Mouse (Mus musculus) layer of hippocampus, postnatal 10 days (tissue): Measurements from ENCODE around the gene Elf1. TPM values are rescaled to one million over a fixed set of nuclear protein-coding genes. Genes with fewer than 3 reads are reported as not detected.

Experiments
- DNase-seq, 2 experiments: peaks; one replicate each; pipeline ENCODE4 v3.0.0; 2021; ENCODE audit warnings: low spot score in 2 of 2
- microRNA-seq, 2 experiments: library from miRNA; unstranded; fragments of <30 nt; microRNA quantifications; one replicate each; pipeline ENCODE4 v1.2.0; 2021
- total RNA-seq, 2 experiments: library from RNA; stranded (reverse); gene quantifications; 2 replicates each; pipeline ENCODE4 v1.2.3; 2021

Gene Elf1
- total RNA-seq, 2 experiments from 2014 or later = 6.0 to 6.1 TPM

DNA sequence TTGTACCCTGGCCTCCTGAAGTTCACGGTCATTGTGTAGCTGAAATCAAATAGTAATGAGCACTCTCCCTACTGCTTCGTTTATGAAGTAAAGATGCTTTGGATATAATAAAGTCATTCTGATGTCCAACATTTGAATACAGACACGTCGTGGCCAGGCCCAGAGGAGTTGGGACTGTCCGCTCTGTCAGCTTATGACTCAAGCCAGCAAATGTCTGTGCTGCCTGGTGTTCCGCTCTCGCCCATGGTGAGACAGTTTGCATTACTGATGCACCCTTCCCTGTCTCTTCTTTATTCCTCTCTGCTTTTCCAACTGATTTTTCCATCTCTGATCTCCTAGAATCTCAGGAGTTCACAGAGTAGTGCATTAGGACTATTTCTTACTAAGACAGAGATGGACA lies 138.8 kb downstream of the Elf1 start:
- no peak for DNase-seq

DNA sequence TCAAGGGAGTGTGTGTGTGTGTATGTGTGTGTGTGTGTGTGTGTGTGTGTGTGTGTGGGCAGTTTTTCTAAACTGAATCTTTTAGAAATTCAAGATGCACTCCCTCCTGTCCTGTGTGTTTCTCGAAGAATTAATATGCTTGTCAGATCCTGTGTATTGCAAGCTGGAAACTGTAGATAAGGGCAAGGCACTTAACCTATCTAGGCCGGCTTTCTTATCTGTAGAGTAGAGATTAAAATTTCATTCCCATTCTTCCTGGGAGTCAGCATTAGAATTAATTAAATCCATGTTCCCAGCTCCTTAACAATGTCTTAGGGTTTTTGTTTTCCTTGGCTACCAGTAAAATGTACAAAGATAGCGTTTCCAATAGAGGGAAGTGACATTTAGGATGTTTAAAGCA lies 140.1 kb downstream of the Elf1 start:
- no peak for DNase-seq

Small RNAs within 50 kb of the gene (microRNA-seq; reads per million reads assigned to microRNA genes)
- 0 reads per million in 2 experiments for gene Gm27857

Other genes starting within 250 kb of the Elf1 start
- not detected for gene Zfp957, start 233.8 kb upstream of the Elf1 start, total RNA-seq
- 10 to 100 TPM; 37.3 to 45.2 TPM for gene Rgcc, start 179.5 kb upstream of the Elf1 start, total RNA-seq
- gene Naa16, start 90.4 kb upstream of the Elf1 start, total RNA-seq = 10 to 100 TPM; 10.6 to 14.5 TPM
- gene Mtrf1, start 83.4 kb upstream of the Elf1 start, total RNA-seq = 1 to 10 TPM; 4.4 to 6.3 TPM
- gene Kbtbd7, start 54.7 kb upstream of the Elf1 start, total RNA-seq = 10 to 100 TPM; 35.5 to 39.9 TPM
- gene Kbtbd6, start 29.4 kb upstream of the Elf1 start, total RNA-seq = 1 to 10 TPM; 1.5 to 1.6 TPM
- gene Wbp4, start 326 bp downstream of the Elf1 start, total RNA-seq = 10 to 100 TPM; 49.7 to 51.2 TPM
- 10 to 100 TPM; 89.6 to 95.4 TPM for gene Sugt1, start 106.5 kb downstream of the Elf1 start, total RNA-seq
- gene Cnmd, start 181.0 kb downstream of the Elf1 start, total RNA-seq = 1 to 10 TPM; 2.5 to 3.0 TPM